Mouse (Mus musculus): ENCODE data around the gene Pdk4.

Gene Pdk4

DNA sequence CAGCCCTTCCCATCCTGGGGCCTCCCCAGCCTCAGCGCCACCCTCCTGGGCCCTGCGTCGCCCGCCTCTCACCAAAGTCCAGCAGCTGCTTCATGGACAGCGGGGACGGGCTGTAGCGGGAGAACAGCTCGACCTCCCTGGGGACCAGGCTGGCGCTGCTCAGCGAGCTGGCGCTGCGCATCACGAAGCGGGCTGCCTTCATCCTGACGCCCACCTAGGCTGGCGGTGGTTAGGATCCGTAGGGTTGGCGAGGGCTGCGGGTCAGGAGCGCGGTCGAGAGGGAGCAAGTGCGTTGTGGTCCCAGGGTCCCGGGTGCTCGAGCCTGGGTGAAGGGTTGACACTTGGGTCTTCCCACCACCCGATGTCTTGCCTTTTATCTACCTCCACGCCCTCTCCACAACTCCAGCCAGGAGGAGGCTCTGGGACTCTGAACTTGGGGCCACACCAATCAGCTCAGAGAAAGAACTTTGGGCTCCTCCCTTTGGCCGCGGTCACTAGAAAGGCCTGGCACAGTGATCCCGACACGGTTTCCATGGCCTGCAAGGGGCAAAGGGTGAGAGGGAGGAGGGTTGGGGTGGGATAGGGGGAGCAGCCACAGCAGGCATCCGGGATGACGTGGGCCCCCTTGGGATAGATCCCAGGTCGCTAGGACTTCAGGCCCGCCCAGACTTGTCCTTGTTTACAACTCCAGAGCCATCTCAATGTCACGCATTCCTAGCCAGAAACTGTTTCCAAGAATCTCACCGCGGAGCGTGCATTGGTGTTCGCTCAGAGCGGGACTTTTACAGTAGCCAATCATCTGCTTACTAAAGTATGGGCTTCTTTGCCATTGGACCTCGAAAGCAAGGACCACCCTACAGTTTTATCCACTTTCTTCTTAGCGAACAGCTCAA lies at the start of gene Pdk4:
Gene Pdk4 (minus strand): TSS at position 349 of the 893 bp plus-strand sequence.
- DNase-seq = peak in 1 of 2 experiments; percentile 8

DNA sequence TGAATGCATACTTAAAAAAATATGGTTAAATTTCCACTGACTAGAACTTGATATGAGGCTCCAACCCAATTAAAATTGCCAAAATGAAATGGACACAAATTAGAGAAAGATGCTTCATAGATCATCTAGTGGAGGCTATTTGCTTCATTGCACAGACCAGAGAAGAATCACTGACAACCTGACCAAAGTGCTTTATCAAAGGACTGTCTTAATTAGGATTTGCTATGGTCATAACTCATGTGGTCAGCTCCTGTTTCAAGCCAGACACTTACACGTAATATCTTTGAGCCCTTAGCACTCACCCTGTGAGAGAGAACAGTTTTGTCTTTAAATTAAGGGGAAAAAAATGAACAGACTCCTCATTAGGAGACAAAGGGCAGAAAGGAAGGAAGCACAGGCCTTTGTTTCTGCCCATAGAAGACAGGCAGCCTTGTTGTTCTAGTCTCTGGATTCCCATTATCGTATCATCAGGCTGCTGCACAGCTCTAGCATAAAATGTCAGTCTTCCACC lies 41.8 kb upstream of the Pdk4 start:
- DNase-seq = no peak

GRCm38 (mm10) chr6:5535754-5536153 lies 39.6 kb upstream of the Pdk4 start:
- no peak for DNase-seq

DNA sequence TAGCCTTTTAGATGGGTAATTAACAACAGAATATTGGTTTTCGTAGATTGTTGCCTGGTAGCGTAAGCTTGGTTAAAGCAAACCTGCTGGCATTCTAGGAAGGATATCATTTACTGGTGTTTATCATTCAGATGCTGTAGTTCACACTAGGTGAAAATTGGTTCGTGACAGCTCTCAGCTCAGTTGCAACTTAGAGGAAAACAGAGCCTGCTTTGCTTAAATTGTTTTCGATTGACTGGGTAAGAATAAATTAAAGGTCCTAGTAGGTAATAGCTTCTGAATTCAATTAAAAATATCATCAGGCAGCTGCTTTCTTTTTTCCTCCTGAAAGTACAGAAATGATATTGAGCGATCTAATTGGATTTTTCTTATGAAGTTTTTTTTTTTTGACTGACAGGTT lies 21.0 kb upstream of the Pdk4 start:
- DNase-seq = no peak

GRCm38 (mm10) chr6:5509757-5510156 lies 13.6 kb upstream of the Pdk4 start:
- peak in 1 of 2 experiments; percentile 9 for DNase-seq

DNA sequence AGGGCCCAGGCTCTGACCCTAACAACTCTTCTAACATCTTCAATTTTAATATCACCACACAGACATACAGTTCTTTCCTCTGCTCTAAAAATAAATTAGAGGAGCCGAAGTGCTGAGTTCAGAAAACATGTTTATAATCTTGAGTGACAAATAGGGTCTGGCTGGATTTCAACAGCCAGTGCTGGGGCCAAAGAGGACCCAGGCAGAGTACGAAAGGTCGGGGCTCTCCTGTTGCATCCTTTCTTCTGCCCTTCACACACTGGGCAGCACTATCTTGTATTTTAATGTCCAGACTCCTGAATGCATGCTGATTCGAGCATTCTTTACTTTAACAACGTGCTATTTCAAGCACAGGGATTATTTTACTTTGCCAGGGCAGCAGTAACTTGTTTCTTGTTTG lies 13.2 kb upstream of the Pdk4 start:
- no peak for DNase-seq

DNA sequence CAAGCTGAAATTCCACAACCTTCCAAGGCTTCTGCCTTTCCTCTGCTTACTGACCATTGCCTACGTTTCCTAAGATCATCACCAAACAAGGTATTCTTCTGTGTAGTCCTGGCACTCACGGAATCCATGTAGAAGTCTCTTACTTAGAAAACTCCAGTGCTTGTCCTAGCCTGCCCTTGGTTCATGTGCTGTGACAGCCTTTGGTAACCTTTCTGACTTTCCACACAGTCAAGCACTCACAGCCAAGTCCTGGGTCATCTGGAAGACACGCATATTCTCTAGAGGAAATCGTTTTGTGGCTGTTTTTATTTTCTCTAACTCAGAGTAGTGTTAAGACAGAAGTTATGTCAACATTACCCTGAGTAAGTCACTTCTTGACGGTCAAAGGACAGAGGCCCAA lies 11.7 kb upstream of the Pdk4 start:
- DNase-seq = no peak

GRCm38 (mm10) chr6:5506271-5506670 lies 10.2 kb upstream of the Pdk4 start:
- no peak for DNase-seq

DNA sequence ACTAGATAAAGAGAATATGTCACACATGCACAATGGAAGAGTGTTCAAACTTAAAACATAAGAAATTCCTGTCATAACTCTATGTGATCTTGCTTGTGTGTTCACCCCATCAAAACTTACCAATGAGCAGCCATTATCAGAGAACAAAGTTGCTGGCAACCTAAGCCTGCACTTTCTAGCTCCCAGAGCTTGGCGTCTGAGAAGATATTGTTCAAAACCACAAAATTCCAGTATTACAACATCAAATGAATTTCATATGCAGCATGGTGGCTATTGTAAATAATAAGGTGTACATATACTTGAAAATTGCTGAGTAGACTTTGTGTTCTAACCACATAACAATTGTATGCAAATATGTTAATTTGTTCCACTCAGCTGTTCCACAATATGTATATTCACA lies 6.7 kb upstream of the Pdk4 start:
- DNase-seq = no peak

GRCm38 (mm10) chr6:5501551-5501950 lies 5.4 kb upstream of the Pdk4 start:
- no peak for DNase-seq

DNA sequence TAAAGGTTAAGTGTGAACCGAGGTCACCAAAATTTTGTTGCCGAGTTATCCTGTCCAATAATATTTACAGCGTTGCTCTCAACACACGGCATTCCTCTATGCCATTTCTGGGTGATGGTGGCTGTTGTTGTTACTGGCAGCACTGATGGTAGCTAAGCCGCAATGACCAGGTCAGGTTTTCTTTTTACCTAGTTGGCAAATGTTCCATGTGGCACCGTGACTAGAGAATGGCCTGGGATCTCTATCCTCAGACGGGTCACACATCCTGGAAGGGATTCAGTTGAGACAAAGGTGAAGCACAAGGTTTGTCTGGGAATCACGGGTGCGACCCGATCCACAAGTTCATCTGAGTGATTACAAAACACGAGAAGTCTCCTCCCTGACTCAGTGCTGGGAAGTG lies 2.6 kb upstream of the Pdk4 start:
- no peak for DNase-seq

- no peak for DNase-seq
Measured at GRCm38 (mm10) chr6:5496854-5497235, 736 bp upstream of the Pdk4 start.

DNA sequence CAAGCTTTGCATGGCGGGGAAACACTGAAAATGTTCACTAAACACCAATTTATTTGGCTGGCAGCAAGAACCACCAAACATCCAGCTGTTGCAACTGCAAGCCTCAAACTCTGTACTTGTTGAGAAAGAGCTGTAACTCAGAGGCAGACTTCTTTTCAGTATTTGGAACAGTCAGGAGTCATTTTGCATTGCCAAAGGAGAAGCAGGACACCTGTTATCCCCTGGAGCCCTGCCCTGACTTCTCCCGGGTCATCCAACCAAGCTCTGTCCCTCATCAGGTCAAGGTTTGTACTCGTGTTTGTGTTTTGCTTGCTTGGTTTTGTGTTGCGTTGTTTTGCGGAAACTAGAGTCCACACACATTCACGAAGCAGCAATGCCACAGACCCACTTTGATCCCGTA lies 11.1 kb downstream of the Pdk4 start:
- DNase-seq = no peak

DNA sequence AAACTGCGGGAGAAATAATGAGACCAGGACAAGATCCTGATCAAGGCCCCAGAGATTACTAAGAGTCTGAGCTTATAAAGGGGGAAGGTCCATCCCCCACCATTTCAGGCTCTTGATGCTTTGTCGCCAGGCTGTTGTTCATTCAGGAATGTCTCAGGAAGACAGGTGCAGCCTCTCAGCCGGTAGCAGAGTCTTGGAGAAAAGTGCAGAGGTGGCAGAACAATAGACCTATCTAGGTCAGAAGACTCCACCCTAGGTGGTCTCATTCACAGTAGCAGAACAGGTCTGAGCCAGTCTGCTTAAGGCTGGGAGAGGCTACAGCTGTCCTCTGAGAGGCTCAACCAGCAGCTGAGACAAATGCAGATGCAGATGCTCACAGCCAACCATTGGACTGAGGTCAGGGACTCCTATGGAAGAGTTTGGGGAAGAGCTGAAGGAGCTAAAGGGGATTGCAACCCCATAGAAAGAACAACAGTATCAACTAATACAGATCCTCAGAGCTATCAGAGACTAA lies 13.8 kb downstream of the Pdk4 start:
- DNase-seq = no peak

DNA sequence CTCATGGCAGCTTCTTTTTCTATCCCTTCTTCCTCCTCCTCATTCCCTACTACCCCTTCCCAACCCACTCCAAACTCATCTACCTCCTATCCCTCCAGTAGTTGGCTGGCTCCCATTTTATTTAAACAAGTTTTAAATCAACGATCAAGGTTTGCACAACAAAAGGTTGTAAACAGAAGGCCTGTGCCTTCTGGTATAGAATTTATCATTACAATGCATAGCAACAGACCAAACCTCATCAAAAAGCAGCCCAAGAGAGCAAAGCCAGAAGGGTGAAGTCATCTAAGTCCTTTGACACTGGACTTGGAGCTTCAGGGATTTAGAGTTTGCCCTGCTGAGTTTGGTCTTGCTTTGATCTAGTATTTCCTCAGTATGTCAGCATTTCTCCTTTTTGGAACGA lies 15.0 kb downstream of the Pdk4 start:
- no peak for DNase-seq

DNA sequence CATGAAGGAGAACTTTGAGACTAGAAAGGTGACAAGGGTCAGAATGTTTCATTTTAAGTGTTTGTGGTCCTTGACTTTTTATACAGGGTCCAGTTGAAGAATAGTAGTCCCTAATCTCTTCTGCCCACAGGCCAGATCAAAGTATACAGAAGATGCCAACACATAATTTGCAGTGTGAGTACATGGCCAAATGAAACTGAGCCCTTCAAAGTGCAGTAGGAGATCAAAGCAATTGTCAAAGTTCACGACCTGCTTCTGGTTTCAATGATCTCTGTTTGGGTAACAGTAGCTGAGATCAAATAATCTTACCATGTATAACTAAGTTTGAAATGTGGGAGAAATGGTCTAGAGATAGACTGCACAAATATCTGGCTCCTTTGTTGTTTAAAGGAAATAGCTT lies 22.1 kb downstream of the Pdk4 start:
- DNase-seq = no peak

DNA sequence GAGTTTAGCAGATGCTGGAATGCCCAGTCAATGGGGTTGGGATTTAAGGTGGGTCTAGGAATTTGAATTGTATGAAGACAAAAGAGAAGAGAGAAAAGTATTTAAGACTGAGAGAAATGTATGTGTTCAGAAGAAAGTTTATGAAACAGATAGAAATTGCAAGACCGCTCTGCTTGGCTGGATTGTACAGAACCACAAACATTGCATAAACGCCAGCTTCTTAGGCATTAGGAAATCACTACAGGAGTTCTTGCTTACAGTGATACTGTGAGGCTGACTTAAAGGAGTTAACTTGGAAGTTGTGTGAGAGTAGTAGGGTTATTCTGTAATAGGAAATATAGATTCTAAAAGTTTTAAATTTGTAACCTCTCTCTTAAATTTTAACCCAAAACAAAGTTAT lies 23.4 kb downstream of the Pdk4 start:
- DNase-seq = no peak

GRCm38 (mm10) chr6:5470480-5471318 lies 25.4 kb downstream of the Pdk4 start:
- no peak for DNase-seq

DNA sequence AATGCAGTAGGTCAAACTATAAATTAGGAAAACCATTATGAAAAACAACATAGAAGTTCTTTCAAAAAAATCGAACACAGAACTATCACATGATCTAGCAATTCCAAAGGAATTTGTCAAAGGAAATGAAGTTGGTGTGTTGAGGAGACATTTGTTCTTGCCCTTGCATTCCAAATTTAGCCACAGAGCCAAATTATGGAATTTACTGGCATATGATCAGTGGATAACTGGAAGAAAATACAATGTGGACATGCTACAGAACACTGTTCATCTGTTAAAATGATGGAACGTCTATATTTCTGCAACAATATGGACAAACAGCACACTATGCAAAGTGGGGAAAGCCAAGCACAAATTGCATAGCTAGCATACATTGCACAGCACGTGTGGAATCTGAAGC lies 40.3 kb downstream of the Pdk4 start:
- no peak for DNase-seq

DNA sequence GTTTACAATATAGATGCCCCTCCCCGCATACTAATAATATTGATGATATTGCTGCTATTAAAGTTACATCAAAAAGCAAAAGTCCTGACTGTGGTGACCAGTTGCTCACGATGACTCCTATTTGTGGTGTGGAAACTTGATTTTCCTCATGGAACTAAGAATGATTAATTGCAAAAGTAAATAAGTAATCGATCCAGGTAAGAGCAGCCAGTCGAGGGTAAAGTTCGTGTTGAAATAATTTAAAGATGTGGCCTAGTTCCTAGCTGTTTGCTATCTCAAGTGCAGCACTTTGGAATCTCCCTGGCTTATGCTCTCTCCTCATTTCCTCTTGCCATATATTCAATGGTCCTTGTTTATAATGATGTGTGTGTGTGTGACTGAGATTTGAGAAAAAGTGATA lies 46.2 kb downstream of the Pdk4 start:
- DNase-seq = no peak

GRCm38 (mm10) chr6:5448396-5448795 lies 47.7 kb downstream of the Pdk4 start:
- no peak for DNase-seq

DNA sequence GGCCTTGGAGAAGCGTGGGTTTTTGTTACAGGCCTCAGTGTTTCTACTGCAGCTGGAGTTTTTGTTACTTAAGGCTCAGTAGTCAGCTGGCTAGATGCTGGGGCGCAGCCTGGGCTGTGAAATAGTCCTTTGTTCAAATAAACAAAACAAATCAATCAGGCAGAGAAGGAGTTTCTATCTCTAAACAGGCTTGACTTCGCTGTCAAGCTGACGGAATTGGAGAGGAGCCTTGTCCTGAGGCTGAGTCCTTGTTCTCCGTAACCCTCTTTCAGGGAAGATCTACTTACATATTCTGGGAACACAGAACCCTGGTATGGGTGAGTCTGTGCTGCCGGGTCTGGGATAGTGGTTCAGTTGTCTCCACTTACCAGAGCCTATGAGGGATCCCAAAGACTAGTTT lies 48.6 kb downstream of the Pdk4 start:
- no peak for DNase-seq

- no peak for DNase-seq
Measured at GRCm38 (mm10) chr6:5447013-5447412, 49.1 kb downstream of the Pdk4 start.

Data from thymus, postnatal 36 days (tissue).